In genomic region chr17:3920282-3920681, GRCm38 (mm10) we compare ENCODE assay signal across 16 mouse cellular contexts.
"Had no signal": no experiment of that assay in that cellular context is flagged by ENCODE, and none has a peak within 500 bp of the region (broad histone marks: within the 10 kb centered on the region; RNA-seq: fewer than 3 reads in every experiment).

No protein-coding gene starts in this region.

- DNase-seq: gastrocnemius, postnatal 14 days; gastrocnemius, postnatal 36 days; heart, adult 11 months; heart, adult 2 months; heart, postnatal 14 days; heart, postnatal 36 days; kidney, adult 11 months; kidney, adult 2 months; kidney, adult 9 months; kidney, postnatal 14 days; kidney, postnatal 36 days; layer of hippocampus, adult 9-11 months; layer of hippocampus, postnatal 36 days; left cerebral cortex, postnatal 4 days; liver; liver, embryonic 13.5 days had no signal
